Mouse (Mus musculus): ENCODE data around the gene Arhgap18. TPM values are rescaled to one million over a fixed set of nuclear protein-coding genes. Genes with fewer than 3 reads are reported as not detected.

Gene Arhgap18
- 4.2 and 5.3 TPM in 2 replicates for total RNA-seq (2014; rRNA removed)
- 8.3 and 9.4 TPM in 2 replicates for polyA plus RNA-seq (2015; fragmentation: Nextera tagmentation; extraction: Ambion mirVana)

DNA sequence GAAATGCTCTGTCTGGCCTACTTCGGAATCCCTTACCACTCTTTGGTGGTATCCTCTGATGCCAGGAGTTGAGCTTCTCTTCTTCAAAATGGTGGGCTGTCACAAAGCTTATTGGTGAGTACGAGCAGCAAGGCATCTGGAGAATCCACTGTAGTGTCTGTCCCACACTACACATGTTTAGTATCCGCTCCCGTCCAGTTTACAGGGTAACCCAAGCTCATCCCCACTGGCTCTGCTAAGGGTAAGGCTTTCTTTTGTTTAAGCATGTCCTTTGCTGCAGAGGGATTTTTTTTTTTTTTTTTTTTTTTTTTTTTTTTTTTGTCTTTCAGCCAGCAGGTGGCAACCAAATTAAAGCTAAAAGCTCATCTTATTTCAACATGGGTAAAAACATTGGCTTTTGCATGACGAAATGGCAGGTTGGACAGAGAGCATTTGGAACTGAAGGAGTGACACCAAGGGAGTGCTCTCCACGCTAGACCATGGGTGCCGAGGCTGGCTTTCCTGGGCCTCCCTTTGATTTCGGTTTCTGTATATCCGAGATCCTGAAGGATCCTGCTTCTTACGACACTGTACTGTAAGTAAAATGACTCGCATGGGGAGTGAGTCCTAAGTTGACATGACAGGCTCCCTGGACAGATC, at the start of gene Arhgap18:
Arhgap18 (plus strand) TSS at position 493 of the 639 bp plus-strand sequence.
- Histone ChIP-seq H3K9me3 (ENCODE audit: low read length) (no peaks in the 10 kb centered on the region), H3K4me2 (ENCODE audit: low read depth, low read length) (0 out of 2 replicates have a peak within 1 kb of the TSS, but pooled peaks have one; percentile 13), H3K27me3 (ENCODE audit: insufficient read depth, low read length) (no peaks in the 10 kb centered on the region), H3K36me3 (ENCODE audit: insufficient read depth, low read length) (no peaks in the 10 kb centered on the region), H3K4me3 (ENCODE audit: low read length) (no peak within 1 kb of the TSS), H3K27ac (peak within 1 kb of the TSS; percentile 71; the same call in 1 of the 2 replicates), H3K9ac (replicated peaks; ENCODE audit: low read length) (no peak within 1 kb of the TSS), H3K4me1 (ENCODE audit: insufficient read depth, low read length) (peaks cover 4% of the 10 kb centered on the region; the same call in 1 of the 2 replicates)
- ATAC-seq (peak; percentile 58), DNase-seq (ENCODE audit: low spot score) (peak; percentile 42)
- no peak for TF ChIP-seq CTCF (IDR thresholded peaks at IDR 0.05; ENCODE audit: low read depth)
- 75% methylated on average over 11 of the region's 11 CpGs for WGBS

GRCm38 (mm10) chr10:26710458-26711011, 42.7 kb upstream of the Arhgap18 start:
- H3K4me3 ChIP-seq (ENCODE audit: low read length): no peak overlapping the region
- peak overlapping the region; percentile 36; the same call in 1 of the 2 replicates for H3K27ac ChIP-seq
- no peak overlapping the region for H3K4me2 ChIP-seq (ENCODE audit: low read depth, low read length)
- ATAC-seq (peak; percentile 24; the same call in 1 of the 2 replicates), DNase-seq (ENCODE audit: low spot score) (no peak)
- no peaks in the 10 kb centered on the region; the same call in 1 of the 2 replicates for H3K36me3 ChIP-seq (ENCODE audit: insufficient read depth, low read length)
- no peaks in the 10 kb centered on the region for H3K27me3 ChIP-seq (ENCODE audit: insufficient read depth, low read length)
- H3K9ac ChIP-seq (replicated peaks; ENCODE audit: low read length): no peak overlapping the region
- H3K4me1 ChIP-seq (ENCODE audit: insufficient read depth, low read length): no peaks in the 10 kb centered on the region
- 94% methylated on average over 7 of the region's 7 CpGs for WGBS
- no peaks in the 10 kb centered on the region for H3K9me3 ChIP-seq (ENCODE audit: low read length)
- no peak for TF ChIP-seq CTCF (IDR thresholded peaks at IDR 0.05; ENCODE audit: low read depth)

- peak overlapping the region; percentile 36; the same call in 1 of the 2 replicates for H3K27ac ChIP-seq
- peak; percentile 85 for DNase-seq (ENCODE audit: low spot score)
- H3K9ac ChIP-seq (replicated peaks; ENCODE audit: low read length): no peak overlapping the region
- no peak overlapping the region for H3K4me2 ChIP-seq (ENCODE audit: low read depth, low read length)
- WGBS: 7% methylated on average over 3 of the region's 3 CpGs
- no peaks in the 10 kb centered on the region for H3K27me3 ChIP-seq (ENCODE audit: insufficient read depth, low read length)
- no peaks in the 10 kb centered on the region; the same call in 1 of the 2 replicates for H3K36me3 ChIP-seq (ENCODE audit: insufficient read depth, low read length)
- no peaks in the 10 kb centered on the region for H3K9me3 ChIP-seq (ENCODE audit: low read length)
- H3K4me1 ChIP-seq (ENCODE audit: insufficient read depth, low read length): no peaks in the 10 kb centered on the region
- no peak overlapping the region for H3K4me3 ChIP-seq (ENCODE audit: low read length)
- ATAC-seq: peak; percentile 56; the same call in 1 of the 2 replicates
- TF ChIP-seq CTCF (IDR thresholded peaks at IDR 0.05; ENCODE audit: low read depth): peak; percentile 79
Observed at GRCm38 (mm10) chr10:26711068-26711467, 42.2 kb upstream of the Arhgap18 start.

- TF ChIP-seq CTCF (IDR thresholded peaks at IDR 0.05; ENCODE audit: low read depth): no peak
- 43% methylated on average over 3 of the region's 3 CpGs for WGBS
- Histone ChIP-seq H3K27ac (no peak overlapping the region), H3K4me3 (ENCODE audit: low read length) (no peak overlapping the region), H3K4me2 (ENCODE audit: low read depth, low read length) (no peak overlapping the region), H3K4me1 (ENCODE audit: insufficient read depth, low read length) (no peaks in the 10 kb centered on the region), H3K27me3 (ENCODE audit: insufficient read depth, low read length) (no peaks in the 10 kb centered on the region), H3K9me3 (ENCODE audit: low read length) (no peaks in the 10 kb centered on the region), H3K9ac (replicated peaks; ENCODE audit: low read length) (no peak overlapping the region), H3K36me3 (ENCODE audit: insufficient read depth, low read length) (no peaks in the 10 kb centered on the region)
- DNase-seq (ENCODE audit: low spot score): no peak
- ATAC-seq: no peak
Observed at GRCm38 (mm10) chr10:26713986-26714385, 39.2 kb upstream of the Arhgap18 start.

GRCm38 (mm10) chr10:26724704-26725103, 28.5 kb upstream of the Arhgap18 start:
- Histone ChIP-seq H3K4me2 (ENCODE audit: low read depth, low read length) (no peak overlapping the region), H3K27ac (no peak overlapping the region), H3K36me3 (ENCODE audit: insufficient read depth, low read length) (no peaks in the 10 kb centered on the region), H3K9ac (replicated peaks; ENCODE audit: low read length) (no peak overlapping the region), H3K4me1 (ENCODE audit: insufficient read depth, low read length) (no peaks in the 10 kb centered on the region), H3K27me3 (ENCODE audit: insufficient read depth, low read length) (no peaks in the 10 kb centered on the region), H3K4me3 (ENCODE audit: low read length) (no peak overlapping the region), H3K9me3 (ENCODE audit: low read length) (no peaks in the 10 kb centered on the region)
- no peak for TF ChIP-seq CTCF (IDR thresholded peaks at IDR 0.05; ENCODE audit: low read depth)
- DNase-seq (ENCODE audit: low spot score): no peak
- ATAC-seq: no peak
- WGBS: 95% methylated on average over 2 of the region's 2 CpGs

- 92% methylated on average over 3 of the region's 3 CpGs for WGBS
- Histone ChIP-seq H3K27ac (no peak overlapping the region), H3K27me3 (ENCODE audit: insufficient read depth, low read length) (no peaks in the 10 kb centered on the region), H3K9ac (replicated peaks; ENCODE audit: low read length) (no peak overlapping the region), H3K9me3 (ENCODE audit: low read length) (no peaks in the 10 kb centered on the region), H3K4me1 (ENCODE audit: insufficient read depth, low read length) (no peaks in the 10 kb centered on the region), H3K4me3 (ENCODE audit: low read length) (no peak overlapping the region), H3K36me3 (ENCODE audit: insufficient read depth, low read length) (no peaks in the 10 kb centered on the region), H3K4me2 (ENCODE audit: low read depth, low read length) (no peak overlapping the region)
- DNase-seq (ENCODE audit: low spot score) (no peak), ATAC-seq (no peak)
- no peak for TF ChIP-seq CTCF (IDR thresholded peaks at IDR 0.05; ENCODE audit: low read depth)
Observed at GRCm38 (mm10) chr10:26725255-26725654, 28.0 kb upstream of the Arhgap18 start.

GRCm38 (mm10) chr10:26750827-26751226, 2.4 kb upstream of the Arhgap18 start:
- Histone ChIP-seq H3K9me3 (ENCODE audit: low read length) (no peaks in the 10 kb centered on the region), H3K9ac (replicated peaks; ENCODE audit: low read length) (no peak overlapping the region), H3K27ac (no peak overlapping the region), H3K4me3 (ENCODE audit: low read length) (no peak overlapping the region), H3K27me3 (ENCODE audit: insufficient read depth, low read length) (no peaks in the 10 kb centered on the region), H3K4me2 (ENCODE audit: low read depth, low read length) (no peak overlapping the region), H3K4me1 (ENCODE audit: insufficient read depth, low read length) (peaks cover 4% of the 10 kb centered on the region; the same call in 1 of the 2 replicates), H3K36me3 (ENCODE audit: insufficient read depth, low read length) (no peaks in the 10 kb centered on the region)
- ATAC-seq (no peak), DNase-seq (ENCODE audit: low spot score) (no peak)
- WGBS: 76% methylated on average over 3 of the region's 3 CpGs
- no peak for TF ChIP-seq CTCF (IDR thresholded peaks at IDR 0.05; ENCODE audit: low read depth)

All from hindbrain, postnatal 0 days (tissue).